Mouse (Mus musculus) heart, embryonic 12.5 days (tissue): ENCODE measurements around the gene Edem1. TPM values are rescaled to one million over a fixed set of nuclear protein-coding genes. Genes with fewer than 3 reads are reported as not detected.

Source experiments
- ATAC-seq: fragments of 200-750 bp; cut with Nextera tagmentation; 2 replicates; pipeline ENCODE4 v1.8.0; 2017; ENCODE audit warnings: moderate TSS enrichment, moderate library complexity; ENCODE audit not compliant: insufficient number of reproducible peaks, low FRiP score
- H3K27ac ChIP-seq: fragments of 300-500 bp; sonication (generic); 2 replicates; pipeline ENCODE4 v1.5.1; 2016; ENCODE audit warnings: mild to moderate bottlenecking, moderate library complexity; ENCODE audit not compliant: poor library complexity, severe bottlenecking
- H3K27me3 ChIP-seq: fragments of 300-500 bp; sonication (generic); replicated peaks from 2 replicates; pipeline ENCODE4 v1.6.1; 2016; ENCODE audit warnings: mild to moderate bottlenecking, moderate library complexity
- H3K36me3 ChIP-seq: fragments of 300-500 bp; sonication (generic); 2 replicates; pipeline ENCODE4 v1.6.1; 2016; ENCODE audit warnings: mild to moderate bottlenecking, moderate library complexity
- H3K4me1 ChIP-seq: fragments of 300-500 bp; sonication (generic); replicated peaks from 2 replicates; pipeline ENCODE4 v1.6.1; 2016; ENCODE audit warnings: mild to moderate bottlenecking
- H3K4me2 ChIP-seq: fragments of 300-500 bp; sonication (generic); 2 replicates; pipeline ENCODE4 v1.6.1; 2016; ENCODE audit warnings: mild to moderate bottlenecking, moderate library complexity
- H3K4me3 ChIP-seq: fragments of 300-500 bp; sonication (generic); 2 replicates; pipeline ENCODE4 v1.5.1; 2016; ENCODE audit warnings: mild to moderate bottlenecking
- H3K9ac ChIP-seq: fragments of 300-500 bp; sonication (generic); 2 replicates; pipeline ENCODE4 v1.6.1; 2016; ENCODE audit warnings: mild to moderate bottlenecking, moderate library complexity
- H3K9me3 ChIP-seq: fragments of 300-500 bp; sonication (generic); replicated peaks from 2 replicates; pipeline ENCODE4 v1.6.1; 2016; ENCODE audit warnings: mild to moderate bottlenecking, moderate library complexity
- WGBS: fragments of 180-500 bp; shearing (Covaris S2); methylation state at CpG from one replicate; pipeline ENCODE4 v1.1.7; 2016; 5-methylcytosine and 5-hydroxymethylcytosine counted together
- polyA plus RNA-seq: library from polyadenylated mRNA; unstranded; fragments of >200 nt; fragmentation: Nextera tagmentation; extraction: Ambion mirVana; gene quantifications from 2 replicates; pipeline ENCODE4 v1.2.1, GENCODE M21; 2016

Gene Edem1
- polyA plus RNA-seq, 1 experiment from 2014 or later = 15.6 TPM

- Histone ChIP-seq H3K4me2 (no peak overlapping the region), H3K27ac (no peak overlapping the region), H3K36me3 (peaks cover 2% of the 10 kb centered on the region), H3K4me1 (peaks cover 10% of the 10 kb centered on the region), H3K4me3 (no peak overlapping the region), H3K9ac (no peak overlapping the region), H3K27me3 (no peaks in the 10 kb centered on the region), H3K9me3 (no peaks in the 10 kb centered on the region)
- no peak for ATAC-seq
- 73% methylated on average over 1 of the region's 1 CpGs for WGBS
Measured at GRCm38 (mm10) chr6:108832170-108832569, 3.7 kb downstream of the Edem1 start.

GRCm38 (mm10) chr6:108832989-108833388, 4.5 kb downstream of the Edem1 start:
- Histone ChIP-seq H3K4me3 (no peak overlapping the region), H3K4me1 (peaks cover 10% of the 10 kb centered on the region), H3K9ac (no peak overlapping the region), H3K9me3 (no peaks in the 10 kb centered on the region), H3K27me3 (no peaks in the 10 kb centered on the region), H3K27ac (no peak overlapping the region), H3K36me3 (peaks cover 10% of the 10 kb centered on the region), H3K4me2 (no peak overlapping the region)
- WGBS = 53% methylated on average over 6 of the region's 6 CpGs
- ATAC-seq = no peak

- Histone ChIP-seq H3K9me3 (no peaks in the 10 kb centered on the region), H3K27ac (no peak overlapping the region), H3K4me1 (peaks cover 10% of the 10 kb centered on the region), H3K27me3 (no peaks in the 10 kb centered on the region), H3K9ac (no peak overlapping the region), H3K4me3 (no peak overlapping the region), H3K36me3 (peaks cover 16% of the 10 kb centered on the region), H3K4me2 (no peak overlapping the region)
- no peak for ATAC-seq
- 67% methylated on average over 8 of the region's 8 CpGs for WGBS
Measured at GRCm38 (mm10) chr6:108833963-108834697, 5.7 kb downstream of the Edem1 start.

GRCm38 (mm10) chr6:108835765-108836691, 7.6 kb downstream of the Edem1 start:
- Histone ChIP-seq H3K36me3 (peaks cover 24% of the 10 kb centered on the region), H3K4me3 (no peak overlapping the region), H3K4me1 (no peaks in the 10 kb centered on the region), H3K27me3 (no peaks in the 10 kb centered on the region), H3K9me3 (no peaks in the 10 kb centered on the region), H3K27ac (no peak overlapping the region), H3K4me2 (no peak overlapping the region), H3K9ac (no peak overlapping the region)
- ATAC-seq = no peak
- 87% methylated on average over 16 of the region's 16 CpGs for WGBS

GRCm38 (mm10) chr6:108837081-108837480, 8.6 kb downstream of the Edem1 start:
- Histone ChIP-seq H3K9me3 (no peaks in the 10 kb centered on the region), H3K27ac (no peak overlapping the region), H3K27me3 (no peaks in the 10 kb centered on the region), H3K36me3 (peaks cover 29% of the 10 kb centered on the region), H3K4me3 (no peak overlapping the region), H3K4me2 (no peak overlapping the region), H3K4me1 (no peaks in the 10 kb centered on the region), H3K9ac (no peak overlapping the region)
- ATAC-seq = no peak
- 87% methylated on average over 4 of the region's 4 CpGs for WGBS

GRCm38 (mm10) chr6:108837958-108838357, 9.5 kb downstream of the Edem1 start:
- no peaks in the 10 kb centered on the region for H3K27me3 ChIP-seq
- H3K4me1 ChIP-seq = no peaks in the 10 kb centered on the region
- no peak overlapping the region for H3K9ac ChIP-seq
- H3K27ac ChIP-seq = no peak overlapping the region
- peaks cover 35% of the 10 kb centered on the region for H3K36me3 ChIP-seq
- ATAC-seq = no peak
- 81% methylated on average over 4 of the region's 4 CpGs for WGBS
- no peaks in the 10 kb centered on the region for H3K9me3 ChIP-seq
- H3K4me3 ChIP-seq = no peak overlapping the region
- H3K4me2 ChIP-seq = no peak overlapping the region

GRCm38 (mm10) chr6:108839432-108839831, 11.0 kb downstream of the Edem1 start:
- no peak overlapping the region for H3K4me2 ChIP-seq
- H3K27me3 ChIP-seq = no peaks in the 10 kb centered on the region
- ATAC-seq = no peak
- H3K36me3 ChIP-seq = peaks cover 46% of the 10 kb centered on the region
- WGBS = 77% methylated on average over 4 of the region's 4 CpGs
- no peak overlapping the region for H3K9ac ChIP-seq
- H3K4me3 ChIP-seq = no peak overlapping the region
- no peaks in the 10 kb centered on the region for H3K4me1 ChIP-seq
- H3K9me3 ChIP-seq = no peaks in the 10 kb centered on the region
- H3K27ac ChIP-seq = no peak overlapping the region

- Histone ChIP-seq H3K36me3 (peaks cover 56% of the 10 kb centered on the region), H3K4me3 (no peak overlapping the region), H3K27ac (no peak overlapping the region), H3K9ac (no peak overlapping the region), H3K9me3 (no peaks in the 10 kb centered on the region), H3K4me2 (no peak overlapping the region), H3K27me3 (no peaks in the 10 kb centered on the region), H3K4me1 (no peaks in the 10 kb centered on the region)
- 91% methylated on average over 8 of the region's 8 CpGs for WGBS
- ATAC-seq = no peak
Measured at GRCm38 (mm10) chr6:108840861-108841640, 12.6 kb downstream of the Edem1 start.

- ATAC-seq = no peak
- Histone ChIP-seq H3K27me3 (no peaks in the 10 kb centered on the region), H3K4me1 (no peaks in the 10 kb centered on the region), H3K4me3 (no peak overlapping the region), H3K36me3 (peaks cover 50% of the 10 kb centered on the region), H3K9ac (no peak overlapping the region), H3K4me2 (no peak overlapping the region), H3K27ac (no peak overlapping the region), H3K9me3 (no peaks in the 10 kb centered on the region)
- WGBS = 79% methylated on average over 1 of the region's 1 CpGs
Measured at GRCm38 (mm10) chr6:108843664-108844063, 15.2 kb downstream of the Edem1 start.

GRCm38 (mm10) chr6:108844093-108844492, 15.7 kb downstream of the Edem1 start:
- H3K27ac ChIP-seq = no peak overlapping the region
- H3K4me2 ChIP-seq = no peak overlapping the region
- WGBS = 66% methylated on average over 3 of the region's 3 CpGs
- peaks cover 54% of the 10 kb centered on the region for H3K36me3 ChIP-seq
- H3K9me3 ChIP-seq = no peaks in the 10 kb centered on the region
- no peak overlapping the region for H3K4me3 ChIP-seq
- H3K27me3 ChIP-seq = no peaks in the 10 kb centered on the region
- ATAC-seq = no peak
- no peaks in the 10 kb centered on the region for H3K4me1 ChIP-seq
- no peak overlapping the region for H3K9ac ChIP-seq

- H3K4me3 ChIP-seq = no peak overlapping the region
- H3K4me2 ChIP-seq = no peak overlapping the region
- 87% methylated on average over 7 of the region's 7 CpGs for WGBS
- no peak overlapping the region for H3K9ac ChIP-seq
- peaks cover 53% of the 10 kb centered on the region for H3K36me3 ChIP-seq
- ATAC-seq = no peak
- H3K9me3 ChIP-seq = no peaks in the 10 kb centered on the region
- H3K27ac ChIP-seq = no peak overlapping the region
- no peaks in the 10 kb centered on the region for H3K4me1 ChIP-seq
- H3K27me3 ChIP-seq = no peaks in the 10 kb centered on the region
Measured at GRCm38 (mm10) chr6:108844771-108845170, 16.3 kb downstream of the Edem1 start.
